Mouse (Mus musculus) v-Abl transformed pro-B cells (cell line): ENCODE measurements around the gene Flnb.

ENCODE experiments used
- in situ Hi-C, 2 experiments: fragments of 400-800 bp; cut with MboI; formaldehyde crosslinking; loops; one replicate each; pipeline ENCODE4 v1.15.1; 2025; ENCODE audit not compliant: unreplicated experiment in 2 of 2

The Flnb gene

GRCm38 (mm10) chr14:7938809-7939784 is 121.3 kb downstream of the Flnb start:
- in situ Hi-C loops, result no loop called here

DNA sequence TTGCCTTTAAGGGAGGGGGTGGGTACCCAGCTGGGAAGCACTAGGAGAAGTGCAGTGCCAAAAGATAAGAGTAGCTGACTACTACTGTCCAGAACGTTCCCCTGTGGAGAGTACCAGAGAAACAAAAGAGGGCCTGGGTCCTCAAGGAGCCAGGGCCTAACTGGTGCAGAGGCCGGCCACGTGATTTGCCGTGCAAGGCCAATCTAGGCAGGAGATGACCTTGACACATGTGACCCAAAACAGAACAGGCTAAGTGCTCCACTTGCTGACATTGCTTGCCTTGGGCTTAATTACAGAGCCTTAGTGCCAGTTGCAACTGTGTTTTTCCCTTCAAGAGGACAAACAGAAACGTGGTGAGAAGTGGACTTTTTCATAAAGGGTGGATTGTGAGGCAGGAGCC is 123.7 kb downstream of the Flnb start:
- in situ Hi-C loops, result no loop called here

GRCm38 (mm10) chr14:7943101-7943800 is 125.5 kb downstream of the Flnb start:
- in situ Hi-C loops, result no loop called here

DNA sequence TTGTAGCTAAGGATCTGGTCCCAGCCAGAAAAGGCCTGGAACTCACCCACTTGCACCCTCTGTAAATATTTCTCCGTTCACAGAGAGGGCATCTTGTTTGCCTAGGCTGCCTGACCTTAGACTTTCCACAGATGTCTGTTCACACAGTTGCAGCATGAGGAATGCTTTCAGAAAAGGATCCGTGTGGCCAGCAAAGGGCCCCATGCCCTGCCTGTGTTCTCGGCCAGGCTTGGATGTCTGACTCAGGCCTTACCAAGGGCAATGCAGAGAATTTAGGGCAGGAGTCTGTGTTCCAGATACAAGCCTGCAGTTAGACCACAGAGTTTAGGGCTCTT is 126.0 kb downstream of the Flnb start:
- in situ Hi-C loops, result no loop called here

- in situ Hi-C loops, result no loop called here
Measured at GRCm38 (mm10) chr14:7944349-7945039, 126.7 kb downstream of the Flnb start.

GRCm38 (mm10) chr14:7945261-7945660 is 127.5 kb downstream of the Flnb start:
- in situ Hi-C loops, result no loop called here

- in situ Hi-C loops, result no loop called here
Measured at GRCm38 (mm10) chr14:7951234-7951633, 133.5 kb downstream of the Flnb start.

DNA sequence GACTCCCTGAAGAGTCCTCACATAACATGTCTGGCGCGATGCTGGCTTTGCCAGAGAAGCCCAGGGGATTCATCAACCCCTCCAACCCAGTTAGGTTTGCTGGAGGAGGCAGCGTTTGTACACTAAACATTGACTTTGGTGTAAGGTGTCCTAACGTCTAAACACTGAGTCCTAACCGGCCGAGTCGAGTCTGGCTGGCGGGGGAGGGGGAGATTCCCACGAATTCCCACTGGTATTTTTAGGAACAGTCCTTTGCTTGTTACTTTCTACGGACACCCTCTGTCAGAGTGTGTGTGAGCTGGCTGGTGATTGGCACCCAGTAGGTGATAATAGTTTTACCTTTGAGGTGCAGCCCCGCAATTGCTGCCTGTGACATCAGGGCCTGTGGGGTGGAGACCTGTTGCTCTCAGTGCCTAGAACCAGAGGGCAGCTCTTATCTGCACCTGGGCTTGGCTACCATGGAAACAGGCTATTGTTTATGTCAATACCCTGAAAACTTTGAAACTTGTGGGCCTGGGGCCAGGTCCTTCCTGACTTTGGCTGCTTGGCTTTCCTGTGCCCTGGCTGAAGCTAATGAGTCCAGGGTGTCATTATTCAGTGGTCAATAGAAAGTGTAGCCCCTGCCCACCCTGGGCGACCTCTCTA is 135.0 kb downstream of the Flnb start:
- in situ Hi-C loops, result no loop called here

DNA sequence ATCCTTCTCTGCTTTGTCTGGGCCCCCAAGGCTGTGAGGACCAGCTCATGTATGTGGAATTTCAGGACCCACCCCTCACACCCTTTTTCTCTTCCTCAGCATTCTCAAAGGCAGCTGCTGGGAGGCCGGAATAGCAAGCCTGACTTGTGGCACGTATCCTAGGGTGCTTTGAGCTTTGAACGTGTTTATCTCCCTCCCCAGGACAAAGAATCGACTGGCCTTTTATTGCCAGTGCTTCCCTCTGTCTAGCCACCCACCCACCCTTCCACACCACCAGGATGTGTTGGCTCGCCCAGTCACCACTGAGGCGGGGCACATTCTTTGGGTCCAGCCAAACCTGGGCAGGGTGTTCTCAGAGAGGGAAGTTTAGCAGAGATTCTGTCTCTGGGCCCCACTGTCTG is 136.3 kb downstream of the Flnb start:
- in situ Hi-C loops, result no loop called here

GRCm38 (mm10) chr14:7956427-7956826 is 138.7 kb downstream of the Flnb start:
- in situ Hi-C loops, result no loop called here

DNA sequence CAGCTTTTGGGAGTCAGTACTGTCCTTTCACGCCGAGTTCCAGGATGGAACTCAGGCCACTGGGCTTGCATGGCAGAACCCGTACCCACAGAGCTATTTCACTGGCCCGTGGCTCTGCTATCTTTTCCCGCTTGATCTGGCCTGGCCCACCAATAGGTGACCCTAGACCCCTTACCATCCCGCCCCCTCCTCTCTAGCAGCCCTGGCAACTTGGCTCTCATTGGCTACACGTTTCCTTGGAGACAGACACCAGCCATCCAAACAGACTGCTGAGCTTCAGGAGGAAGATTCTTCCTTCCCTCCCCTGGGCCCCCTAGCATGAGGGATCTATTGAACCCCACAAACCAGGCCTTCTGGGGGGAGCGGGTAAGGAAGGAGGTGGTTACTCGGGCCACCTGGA is 139.3 kb downstream of the Flnb start, which contains the start of gene Gm45521:
Gene Gm45521 (plus strand): TSS at position 240 of the 400 bp plus-strand sequence.
- in situ Hi-C loops, result no loop called here

DNA sequence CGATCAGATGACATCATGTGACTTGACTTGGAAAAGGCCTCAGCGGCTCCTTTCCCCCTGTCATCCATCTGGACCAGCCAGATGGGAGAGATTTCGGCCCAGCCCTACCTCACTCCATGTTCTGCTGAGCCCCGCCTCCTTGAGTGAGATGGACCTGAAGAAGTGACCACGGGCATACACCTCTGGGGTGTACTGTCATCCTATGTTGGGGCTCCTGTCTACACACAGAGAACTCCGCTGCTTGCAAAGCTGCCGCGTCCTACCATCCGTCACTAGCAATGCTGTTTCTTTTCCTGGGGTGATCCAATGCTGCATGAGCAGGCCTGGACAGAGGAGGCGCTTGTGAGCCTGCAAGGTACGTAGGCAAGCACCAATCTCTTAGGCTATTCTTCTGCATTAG is 142.9 kb downstream of the Flnb start:
- in situ Hi-C loops, result loop anchor here in 1 of 2 experiments (10.0 kb wide), 2 partner anchors 214 to 294 kb away; partner anchors contain the start of genes Acox2 and Pdhb

- in situ Hi-C loops, result loop anchor here in 1 of 2 experiments (10.0 kb wide), 2 partner anchors 213 to 293 kb away; partner anchors contain the start of genes Acox2 and Pdhb
Measured at GRCm38 (mm10) chr14:7961714-7962113, 144.0 kb downstream of the Flnb start.

- in situ Hi-C loops, result loop anchor here in 1 of 2 experiments (10.0 kb wide), 2 partner anchors 212 to 292 kb away; partner anchors contain the start of genes Acox2 and Pdhb
Measured at GRCm38 (mm10) chr14:7962626-7963025, 144.9 kb downstream of the Flnb start.

GRCm38 (mm10) chr14:7963160-7963559 is 145.4 kb downstream of the Flnb start:
- in situ Hi-C loops, result loop anchor here in 1 of 2 experiments (10.0 kb wide), 2 partner anchors 212 to 292 kb away; partner anchors contain the start of genes Acox2 and Pdhb

DNA sequence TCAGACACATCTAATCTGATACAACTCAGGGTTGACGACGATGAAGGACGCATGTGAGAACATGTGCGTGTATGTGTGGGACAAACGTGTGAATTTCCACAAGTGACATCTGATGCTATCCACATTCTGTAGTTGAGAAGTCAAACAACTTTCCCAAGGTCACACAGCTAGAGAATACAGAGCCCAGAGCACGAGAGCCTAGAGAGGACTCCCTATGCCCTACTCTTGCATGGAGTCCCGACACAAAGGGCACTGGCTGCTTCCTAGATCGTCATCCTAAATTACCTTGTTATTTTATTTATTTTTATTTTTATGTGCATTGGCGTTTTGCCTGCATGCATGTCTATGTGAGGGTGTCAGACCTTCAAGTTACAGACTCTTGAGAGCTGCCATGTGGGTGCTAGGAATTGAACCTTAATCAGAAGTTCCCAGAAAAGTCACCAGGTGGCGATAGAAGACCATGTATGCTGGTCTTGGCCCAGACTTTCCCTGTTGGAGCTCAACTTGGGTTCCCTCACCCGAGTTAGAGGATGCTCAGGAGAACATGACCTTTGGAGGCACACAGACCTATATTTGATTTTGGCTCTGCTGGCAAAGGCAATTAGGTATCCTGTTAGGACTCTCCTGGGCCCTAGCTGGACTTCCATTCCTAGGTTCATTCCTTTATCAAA is 146.6 kb downstream of the Flnb start:
- in situ Hi-C loops, result loop anchor here in 1 of 2 experiments (10.0 kb wide), 2 partner anchors 210 to 290 kb away; partner anchors contain the start of genes Acox2 and Pdhb

GRCm38 (mm10) chr14:7971889-7972493 is 154.2 kb downstream of the Flnb start:
- in situ Hi-C loops, result no loop called here

- in situ Hi-C loops, result no loop called here
Measured at GRCm38 (mm10) chr14:7974643-7975042, 156.9 kb downstream of the Flnb start.

DNA sequence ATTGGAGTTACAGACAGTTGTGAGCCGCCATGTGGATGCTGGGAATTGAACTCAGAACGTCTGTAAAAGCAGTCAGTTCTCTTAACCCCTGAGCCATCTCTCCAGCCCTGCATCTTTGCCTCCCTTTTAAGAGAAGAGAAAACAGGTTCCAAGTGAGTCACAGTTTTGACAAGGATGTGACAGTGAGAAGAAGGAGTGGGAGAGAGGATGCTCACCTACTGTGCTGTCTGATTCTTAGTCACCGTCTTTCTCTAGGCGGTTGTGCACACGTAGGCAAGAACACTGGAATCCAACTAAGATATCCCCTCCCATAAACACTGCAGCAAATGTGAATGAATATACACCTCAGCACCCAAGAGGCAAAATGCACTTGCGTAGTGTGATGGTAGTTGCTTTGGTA is 157.4 kb downstream of the Flnb start:
- in situ Hi-C loops, result no loop called here
